Mouse (Mus musculus): ENCODE results near the gene Flad1. TPM values are rescaled to one million over a fixed set of nuclear protein-coding genes. Genes with fewer than 3 reads are reported as not detected.

Flad1 gene
- polyA plus RNA-seq (2015; fragmentation: Nextera tagmentation; extraction: Ambion mirVana), result 22.5 and 26.6 TPM in 2 replicates

DNA sequence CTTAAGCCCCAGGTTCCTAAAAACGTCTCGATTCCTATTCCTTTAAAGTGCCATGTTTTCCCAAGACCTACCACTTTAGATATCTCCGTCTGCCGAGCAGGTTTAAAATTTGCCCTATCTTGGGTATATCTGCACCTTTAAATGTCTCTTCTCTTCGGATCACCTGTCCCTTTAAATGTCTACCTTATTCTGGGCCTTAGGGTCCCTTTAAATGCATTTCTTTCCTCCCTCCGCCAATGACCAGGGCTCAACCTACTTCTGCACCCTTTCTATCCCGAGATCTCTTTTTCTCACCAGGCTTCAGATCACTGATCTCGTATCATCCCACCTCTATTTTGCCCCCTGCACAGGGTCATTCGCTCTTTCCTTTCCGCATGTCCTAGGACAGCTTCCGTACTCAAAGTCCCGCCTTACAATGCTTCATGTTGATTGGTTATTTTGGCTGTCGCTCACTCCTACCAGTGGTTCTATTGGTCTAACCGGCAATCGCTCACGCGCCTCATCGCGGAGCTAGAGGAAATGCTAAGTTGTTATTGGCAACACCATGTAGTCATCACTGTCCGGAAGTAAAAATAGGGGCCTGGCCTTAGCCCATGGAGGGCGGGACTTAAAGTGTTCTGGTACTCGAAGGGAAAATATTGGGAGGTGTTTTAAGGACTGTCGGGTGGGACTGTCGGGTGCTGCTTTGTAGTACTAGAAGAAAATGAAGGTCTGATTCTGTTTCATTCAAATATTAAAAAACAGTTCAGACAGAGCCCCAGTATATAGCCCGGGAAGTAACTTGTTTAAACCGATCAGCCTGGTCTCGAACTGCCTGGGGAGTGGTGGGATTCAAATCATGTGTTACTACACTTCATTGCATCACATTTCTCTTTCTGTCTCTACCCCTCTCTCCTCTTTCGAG lies at the start of gene Flad1:
Flad1 (minus strand) TSS at position 381 of the 904 bp plus-strand sequence.

DNA sequence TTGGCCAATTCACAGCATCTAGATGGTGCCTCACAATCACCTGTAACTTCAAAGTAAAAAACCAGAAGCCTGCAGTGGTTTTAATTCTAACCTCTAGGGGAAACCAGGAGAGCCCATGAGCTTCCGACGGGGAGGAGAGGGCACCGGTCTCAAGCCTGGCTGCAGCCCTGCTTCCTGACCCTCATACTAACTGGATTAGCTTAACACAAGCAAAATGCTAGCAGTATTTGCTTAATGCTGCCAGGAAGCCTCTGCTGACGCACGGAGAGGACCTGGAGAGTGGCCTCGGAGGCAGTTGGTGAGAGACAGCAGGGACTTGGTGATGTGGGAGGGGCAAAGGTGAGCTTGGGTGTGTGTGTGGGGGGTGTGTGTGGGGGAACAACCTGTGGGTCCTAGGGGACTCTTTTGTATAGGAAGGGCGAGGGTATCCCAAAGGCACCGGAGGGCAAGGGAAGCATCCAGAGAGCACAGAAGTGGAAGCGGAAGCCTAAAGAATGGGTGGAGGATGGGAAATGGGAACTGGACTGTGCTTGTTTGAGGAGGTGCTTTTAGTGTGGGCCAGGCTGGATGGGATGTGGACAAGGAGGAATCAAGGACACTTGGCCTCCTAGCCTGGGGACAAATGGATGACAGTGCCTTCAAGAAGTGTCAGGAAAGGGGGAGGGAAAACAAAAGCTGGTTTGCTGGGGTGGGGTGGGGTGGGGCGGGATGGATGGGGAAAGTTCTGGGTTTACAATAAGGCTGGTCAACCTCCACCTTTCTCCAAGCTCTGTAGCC lies 42.9 kb upstream of the Flad1 start, which contains the start of gene Pmvk:
Pmvk (plus strand) TSS at position 141 of the 777 bp plus-strand sequence.

DNA sequence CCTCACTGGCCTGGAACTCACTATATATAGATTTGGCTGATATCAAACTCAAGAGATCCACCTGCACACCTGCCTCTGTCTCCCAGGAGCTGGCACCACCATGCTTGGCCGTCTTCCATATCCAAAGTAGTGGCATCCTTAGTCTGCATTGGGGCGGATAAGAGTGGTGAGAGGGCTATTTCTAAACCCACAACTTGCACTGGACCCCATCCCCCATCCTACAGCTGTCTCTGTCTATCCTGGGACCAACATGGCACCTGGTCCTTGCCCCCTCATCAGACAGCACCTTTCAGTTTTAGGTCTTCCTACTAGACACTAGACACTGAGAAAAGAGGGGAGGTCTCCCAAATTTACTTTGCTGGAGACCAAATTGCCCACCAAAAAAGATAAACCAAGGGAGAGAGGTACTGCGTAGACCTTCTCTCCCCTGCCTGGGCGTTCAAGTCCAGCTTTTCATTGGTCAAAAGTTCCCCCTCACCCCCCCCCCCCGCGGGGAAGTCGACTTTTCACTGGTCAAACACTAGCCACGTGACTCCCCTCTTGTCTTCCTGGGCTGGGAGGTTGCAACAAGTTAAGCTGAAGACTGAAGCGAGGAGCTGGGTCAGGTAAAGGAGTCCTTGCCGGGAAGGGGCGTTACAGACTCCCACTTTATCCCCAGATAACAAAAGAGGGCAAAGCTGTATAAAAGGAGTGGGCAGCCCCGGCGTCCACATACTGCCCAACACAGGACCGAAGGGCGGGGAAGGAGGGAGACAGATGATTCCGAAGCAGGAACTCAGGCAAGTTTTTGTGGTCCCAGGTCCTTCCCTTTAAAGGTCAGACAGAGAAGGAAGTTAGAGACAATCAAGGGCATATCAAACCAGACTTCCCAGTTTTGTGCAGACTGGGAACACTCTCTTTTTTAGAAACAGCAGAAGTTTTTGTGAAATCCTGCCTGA lies 24.8 kb upstream of the Flad1 start, which contains the start of gene Pbxip1:
Pbxip1 (plus strand) TSS at position 531 of the 938 bp plus-strand sequence.

DNA sequence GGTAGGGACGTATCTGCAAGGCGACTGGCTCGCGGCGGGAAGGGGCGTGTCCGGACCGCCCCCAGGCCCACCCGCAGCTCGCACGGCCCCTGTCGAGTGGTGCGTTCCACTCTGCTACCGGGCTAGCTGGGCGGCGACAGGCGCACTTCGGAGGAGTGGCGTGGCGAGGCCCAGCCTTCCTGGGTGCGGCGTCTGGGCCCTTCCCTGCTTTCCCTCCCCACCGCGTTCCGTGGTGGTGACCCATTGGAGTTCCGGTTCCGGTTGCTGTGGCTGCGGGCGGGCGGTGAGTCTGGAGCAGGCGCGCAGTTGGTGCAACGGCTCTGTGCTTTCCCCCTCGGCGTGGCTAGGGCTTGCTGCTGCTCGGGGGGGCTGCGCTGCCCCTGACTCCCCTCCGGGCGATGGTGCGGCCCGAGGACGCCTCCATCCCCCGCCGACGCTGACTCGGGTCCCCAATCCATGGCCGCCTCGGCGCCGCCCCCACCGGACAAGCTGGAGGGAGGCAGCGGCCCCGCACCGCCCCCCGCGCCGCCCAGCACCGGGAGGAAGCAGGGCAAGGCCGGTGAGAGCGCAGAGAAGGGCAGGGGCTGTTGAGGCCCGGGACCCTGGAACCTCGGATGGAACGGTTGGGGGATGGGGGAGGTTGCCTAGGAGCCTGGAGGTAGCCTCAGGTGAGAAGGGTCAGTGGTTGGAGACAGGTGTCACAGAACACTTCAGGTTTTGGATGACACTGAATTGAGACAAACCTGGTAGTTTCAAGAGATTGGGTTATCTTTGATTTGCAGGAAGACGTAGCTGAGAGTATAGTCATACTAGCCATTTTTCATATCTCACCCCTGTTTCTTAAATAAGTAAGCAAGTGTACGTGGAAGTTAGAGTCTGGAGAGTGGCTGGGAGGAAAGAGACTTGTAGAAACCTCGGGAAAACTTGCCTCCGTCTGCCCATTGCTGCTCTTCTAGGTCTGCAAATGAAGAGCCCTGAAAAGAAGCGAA lies 18.8 kb upstream of the Flad1 start, which contains the start of gene Pygo2:
Pygo2 (plus strand) TSS at position 44 of the 989 bp plus-strand sequence.

DNA sequence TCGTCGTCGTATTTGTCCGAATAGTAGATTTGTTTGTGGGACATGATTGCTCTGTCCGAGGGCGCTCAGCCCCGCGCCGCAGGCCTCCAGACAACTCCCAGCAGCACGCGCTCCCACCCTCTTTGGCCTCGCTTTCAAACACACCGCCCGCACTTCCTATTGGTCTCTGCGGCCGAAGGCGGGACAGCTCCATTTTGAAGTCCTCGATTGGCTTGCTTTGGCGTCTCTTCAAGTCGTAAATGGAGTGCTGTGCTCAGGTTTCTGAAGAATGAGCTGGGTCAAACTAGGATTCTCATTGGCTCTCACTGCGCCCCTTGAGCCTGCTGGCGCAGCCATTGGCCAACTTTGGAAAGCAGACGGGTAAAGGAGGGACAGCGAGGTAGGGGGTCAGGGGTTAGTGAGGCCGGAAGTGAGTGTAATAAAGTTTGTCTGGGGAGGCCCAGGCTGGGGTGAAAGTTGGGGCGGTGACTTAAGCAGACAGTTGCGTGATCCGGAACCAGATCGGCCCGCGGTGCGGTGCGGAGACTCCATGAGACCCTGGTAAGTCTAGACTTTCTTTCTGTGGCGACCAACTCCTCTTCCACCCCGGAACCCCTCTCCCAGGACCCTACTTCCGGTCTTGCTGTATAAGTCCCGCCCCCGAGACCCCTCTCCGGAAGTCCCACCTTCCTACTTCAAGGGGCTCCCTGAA lies 6.6 kb upstream of the Flad1 start, which contains the start of the genes Cks1b and Shc1:
Cks1b (minus strand) TSS at position 214 of the 691 bp plus-strand sequence.
Shc1 (plus strand) TSS at position 274 of the 691 bp plus-strand sequence.

DNA sequence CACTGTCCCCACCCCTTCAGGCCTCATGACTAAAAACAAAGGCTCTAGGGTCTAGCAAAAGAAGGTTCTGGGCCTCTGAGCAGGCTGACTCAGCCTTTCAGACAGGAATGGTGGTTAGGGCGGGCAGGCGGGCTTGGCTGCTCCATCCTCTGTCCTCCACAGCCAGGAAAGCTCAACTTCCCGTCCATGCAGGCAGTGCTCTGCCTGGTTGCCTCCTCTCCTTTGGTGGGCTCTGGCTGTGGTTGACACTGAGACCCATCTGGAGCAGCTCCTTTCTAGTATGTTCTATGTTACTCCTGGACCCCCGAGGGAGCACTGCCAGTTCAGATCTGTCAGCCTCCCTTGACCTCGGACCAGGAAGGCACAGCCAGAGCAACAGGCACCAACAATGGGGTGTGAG lies 9.0 kb downstream of the Flad1 start, which contains the start of gene Lenep:
Lenep (minus strand) TSS at position 101 of the 400 bp plus-strand sequence.

DNA sequence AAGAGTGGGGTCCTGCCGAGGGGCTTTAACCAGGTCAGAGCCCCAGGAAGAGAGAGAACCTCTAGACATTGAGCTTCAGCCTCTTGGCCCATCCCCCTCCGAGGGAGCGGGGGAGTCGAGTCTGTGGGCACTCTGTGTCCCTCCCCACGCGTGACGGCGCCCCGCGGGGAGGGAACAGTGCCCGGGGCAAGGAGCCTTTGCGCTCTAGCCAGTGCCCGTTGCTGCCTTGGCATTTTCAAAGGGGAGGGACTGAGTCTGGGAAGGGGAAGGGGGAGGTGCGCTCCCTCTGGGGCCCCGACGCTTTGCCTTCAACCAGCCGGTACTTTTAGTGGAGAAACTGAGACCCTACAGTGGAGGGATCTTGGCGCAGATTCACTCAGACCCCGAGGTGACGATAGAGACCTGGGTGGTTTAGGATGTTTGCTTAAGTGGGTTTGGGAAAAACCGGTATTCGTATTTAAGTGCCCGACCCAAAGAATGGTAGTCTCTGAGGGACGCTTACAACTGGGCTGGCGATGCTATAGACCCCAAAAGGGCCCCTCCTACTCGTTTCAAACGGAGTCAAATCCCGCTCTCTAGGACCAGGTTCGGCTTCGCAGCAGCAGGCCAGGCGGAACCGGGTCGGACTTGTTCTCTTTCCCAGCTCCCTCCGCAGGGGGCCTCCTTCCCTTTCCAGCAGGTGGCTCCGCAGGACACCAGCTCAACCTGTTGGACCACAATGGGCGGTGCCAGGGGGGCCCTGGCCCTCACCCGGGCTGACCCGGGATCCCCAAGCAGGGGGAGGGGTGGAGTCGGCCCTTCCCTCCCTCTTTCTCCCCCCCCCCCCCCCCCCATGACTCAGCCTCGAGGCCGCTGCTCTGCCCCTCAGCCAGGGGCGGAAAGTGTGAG lies 17.4 kb downstream of the Flad1 start, which contains the start of gene Zbtb7b:
Zbtb7b (minus strand) TSS at position 771 of the 888 bp plus-strand sequence.

DNA sequence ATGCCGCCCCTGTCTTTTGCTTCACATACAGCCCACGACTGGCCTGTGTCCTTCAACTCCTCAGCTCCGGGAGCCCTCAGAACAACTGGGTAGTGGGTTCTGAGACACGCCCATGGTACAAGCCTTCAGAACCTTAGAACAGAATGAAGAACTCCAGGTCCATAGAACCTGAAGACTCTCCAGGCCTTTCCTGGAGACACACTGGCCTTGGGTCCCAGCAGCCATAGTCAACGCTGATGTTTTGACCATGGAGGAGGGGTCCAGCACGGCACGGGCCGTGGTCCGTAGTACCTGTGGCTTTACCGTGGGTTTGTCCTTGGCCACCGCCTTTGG lies 46.6 kb downstream of the Flad1 start, which contains the start of gene Dcst1:
Dcst1 (minus strand) TSS at position 101 of the 333 bp plus-strand sequence.

DNA sequence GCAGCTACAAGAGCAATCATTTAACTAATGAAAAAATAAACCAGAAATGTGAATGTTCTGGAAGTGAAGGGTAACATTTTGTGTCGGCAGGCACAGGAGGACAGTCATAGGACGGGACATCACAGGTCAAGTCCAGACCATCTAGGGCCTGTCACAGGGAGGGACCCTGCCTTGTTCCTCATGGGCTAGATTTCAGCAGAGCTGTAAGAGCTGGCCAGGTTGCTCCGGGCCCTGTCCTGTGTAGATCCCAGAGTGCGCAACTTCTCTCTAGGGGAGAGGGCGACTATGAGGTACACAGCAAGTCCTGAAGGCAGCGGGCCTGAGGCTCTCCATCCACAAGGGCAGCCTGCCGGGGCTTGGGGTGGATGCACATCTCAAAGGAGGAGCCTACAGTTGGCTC lies 50.0 kb downstream of the Flad1 start, which contains the start of gene Dcst2:
Dcst2 (plus strand) TSS at position 301 of the 400 bp plus-strand sequence.

Other genes with a start within 250 kb of the Flad1 start
- 18.0 and 20.4 TPM in 2 replicates for gene Clk2, start 247.1 kb downstream of the Flad1 start, polyA plus RNA-seq (2015; fragmentation: Nextera tagmentation; extraction: Ambion mirVana)
- gene Scamp3, start 234.4 kb downstream of the Flad1 start, polyA plus RNA-seq (2015; fragmentation: Nextera tagmentation; extraction: Ambion mirVana), result 157 and 167 TPM in 2 replicates
- gene Fam189b, start 228.7 kb downstream of the Flad1 start, polyA plus RNA-seq (2015; fragmentation: Nextera tagmentation; extraction: Ambion mirVana), result 32.2 and 35.7 TPM in 2 replicates
- gene Gba, start 208.9 kb downstream of the Flad1 start, polyA plus RNA-seq (2015; fragmentation: Nextera tagmentation; extraction: Ambion mirVana), result 44.1 and 48.5 TPM in 2 replicates
- gene Thbs3, start 196.7 kb downstream of the Flad1 start, polyA plus RNA-seq (2015; fragmentation: Nextera tagmentation; extraction: Ambion mirVana), result 43.9 and 50.6 TPM in 2 replicates
- 160 and 167 TPM in 2 replicates for gene Mtx1, start 184.8 kb downstream of the Flad1 start, polyA plus RNA-seq (2015; fragmentation: Nextera tagmentation; extraction: Ambion mirVana)
- 0.67 and 1.2 TPM in 2 replicates for gene Muc1, start 182.8 kb downstream of the Flad1 start, polyA plus RNA-seq (2015; fragmentation: Nextera tagmentation; extraction: Ambion mirVana)
- 272 and 290 TPM in 2 replicates for gene Krtcap2, start 165.9 kb downstream of the Flad1 start, polyA plus RNA-seq (2015; fragmentation: Nextera tagmentation; extraction: Ambion mirVana)
- 48.0 and 58.9 TPM in 2 replicates for gene Trim46, start 165.6 kb downstream of the Flad1 start, polyA plus RNA-seq (2015; fragmentation: Nextera tagmentation; extraction: Ambion mirVana)
- gene Dpm3, start 152.5 kb downstream of the Flad1 start, polyA plus RNA-seq (2015; fragmentation: Nextera tagmentation; extraction: Ambion mirVana), result 131 and 136 TPM in 2 replicates
- gene Slc50a1, start 141.3 kb downstream of the Flad1 start, polyA plus RNA-seq (2015; fragmentation: Nextera tagmentation; extraction: Ambion mirVana), result 56.5 and 58.8 TPM in 2 replicates
- 7.1 and 9.8 TPM in 2 replicates for gene Efna1, start 130.7 kb downstream of the Flad1 start, polyA plus RNA-seq (2015; fragmentation: Nextera tagmentation; extraction: Ambion mirVana)
- gene Efna3, start 88.9 kb downstream of the Flad1 start, polyA plus RNA-seq (2015; fragmentation: Nextera tagmentation; extraction: Ambion mirVana), result 90.5 and 99.5 TPM in 2 replicates
- 2.2 and 2.3 TPM in 2 replicates for gene Efna4, start 73.8 kb downstream of the Flad1 start, polyA plus RNA-seq (2015; fragmentation: Nextera tagmentation; extraction: Ambion mirVana)
- gene Adam15, start 61.9 kb downstream of the Flad1 start, polyA plus RNA-seq (2015; fragmentation: Nextera tagmentation; extraction: Ambion mirVana), result 77.7 and 84.5 TPM in 2 replicates
- 0.26 and 0.42 TPM in 2 replicates for gene Dcst2, start 49.9 kb downstream of the Flad1 start, polyA plus RNA-seq (2015; fragmentation: Nextera tagmentation; extraction: Ambion mirVana)
- gene Dcst1, start 46.6 kb downstream of the Flad1 start, polyA plus RNA-seq (2015; fragmentation: Nextera tagmentation; extraction: Ambion mirVana), result 1.4 and 1.6 TPM in 2 replicates
- 1.1 and 1.4 TPM in 2 replicates for gene Zbtb7b, start 17.1 kb downstream of the Flad1 start, polyA plus RNA-seq (2015; fragmentation: Nextera tagmentation; extraction: Ambion mirVana)
- gene Lenep, start 9.1 kb downstream of the Flad1 start, polyA plus RNA-seq (2015; fragmentation: Nextera tagmentation; extraction: Ambion mirVana), result not detected in 2 replicates
- 65.2 and 67.0 TPM in 2 replicates for gene Cks1b, start 6.5 kb upstream of the Flad1 start, polyA plus RNA-seq (2015; fragmentation: Nextera tagmentation; extraction: Ambion mirVana)
- gene Shc1, start 6.6 kb upstream of the Flad1 start, polyA plus RNA-seq (2015; fragmentation: Nextera tagmentation; extraction: Ambion mirVana), result 13.9 and 16.1 TPM in 2 replicates
- gene Pygo2, start 18.3 kb upstream of the Flad1 start, polyA plus RNA-seq (2015; fragmentation: Nextera tagmentation; extraction: Ambion mirVana), result 33.8 and 34.4 TPM in 2 replicates
- gene Pbxip1, start 24.8 kb upstream of the Flad1 start, polyA plus RNA-seq (2015; fragmentation: Nextera tagmentation; extraction: Ambion mirVana), result 25.3 and 29.2 TPM in 2 replicates
- 136 and 148 TPM in 2 replicates for gene Pmvk, start 42.7 kb upstream of the Flad1 start, polyA plus RNA-seq (2015; fragmentation: Nextera tagmentation; extraction: Ambion mirVana)
- gene Kcnn3, start 108.3 kb upstream of the Flad1 start, polyA plus RNA-seq (2015; fragmentation: Nextera tagmentation; extraction: Ambion mirVana), result 9.1 and 11.3 TPM in 2 replicates